Comparison of ENCODE assay signal across 19 mouse cellular contexts in the genomic region with DNA sequence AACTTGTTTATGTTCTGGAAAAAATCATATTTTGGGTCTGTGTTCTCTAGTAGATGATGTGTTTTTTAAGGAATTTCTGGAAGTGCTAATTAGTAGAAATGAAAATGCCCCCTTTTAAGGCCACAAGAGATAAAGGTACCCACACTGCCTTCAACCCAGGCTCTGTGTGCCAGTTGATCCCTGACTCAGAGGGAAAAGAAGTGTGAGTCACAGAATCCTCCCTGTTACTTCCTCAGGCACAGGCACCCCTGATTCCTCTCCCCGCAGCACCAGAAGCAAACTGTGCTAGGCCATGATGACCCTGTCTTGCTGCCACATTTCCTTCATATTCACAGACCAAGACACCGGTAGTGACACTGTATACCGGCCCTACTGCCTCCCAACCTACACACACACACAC. TPM values are rescaled to one million over a fixed set of nuclear protein-coding genes. Genes with fewer than 3 reads are reported as not detected.
DNase-seq lines count a peak whose midpoint lies in the region; ATAC-seq lines count a peak whose summit lies in the region.
"Had no signal": no experiment of that assay in that cellular context is flagged by ENCODE, and none has a peak within 500 bp of the region (broad histone marks: within the 10 kb centered on the region; RNA-seq: fewer than 3 reads in every experiment).

No protein-coding gene starts in this region.

- peak; percentile 29 for DNase-seq in adrenal gland, adult 2 months
- DNase-seq in adrenal gland, postnatal 4 days (ENCODE audit: low spot score in 2 of 2), result no peak
- peak; percentile 12 for DNase-seq in thymus, postnatal 14 days
- no peak for DNase-seq in thymus, postnatal 36 days
- no peak for DNase-seq in left cerebral cortex, postnatal 10 days (ENCODE audit: extremely low spot score in 1 of 2, low spot score in 2 of 2)
- no peak for DNase-seq in lung, postnatal 14 days
- DNase-seq: B cell, adult 2 months; cerebellum, adult 11-12 months; cerebellum, postnatal 10 days; kidney, postnatal 36 days; left cerebral cortex, postnatal 4 days; midbrain, embryonic 14.5 days; retina, postnatal 1 day; right cerebral cortex, postnatal 25 days; spleen, adult 18-20 months had no signal

- intact Hi-C loops in left cerebral cortex, postnatal 10 days (cut with DNase I), result no loop called here

- peak; percentile 48 for ATAC-seq in granulocyte monocyte progenitor cell, adult 5-6 weeks (replicated peaks; ENCODE audit: poor library complexity, severe bottlenecking)
- peak; percentile 33; the same call in 1 of the 2 replicates for ATAC-seq in megakaryocyte progenitor cell, adult 5-6 weeks (replicated peaks; ENCODE audit: poor library complexity)
- ATAC-seq: hindbrain, embryonic 16.5 days had no signal

RNA-seq across cellular contexts. Expression of gene Tnfrsf11a, which starts 9.6 kb away (rescaled TPM):
- total RNA-seq in adrenal gland, adult 2 months (2021), result 1 to 10 TPM; 2.4 to 4.7 TPM
- 2.7 and 3.6 TPM in 2 replicates for polyA plus RNA-seq in adrenal gland, adult 2 months (2012; rRNA removed)
- 1 to 10 TPM; 3.1 to 3.9 TPM for total RNA-seq in adrenal gland, postnatal 4 days (2021)
- total RNA-seq in granulocyte monocyte progenitor cell, adult 5-6 weeks (2014; fragmentation: Nextera tagmentation), result 0.54 and 0.98 TPM in 2 replicates
- 0.13 and 1.5 TPM in 2 replicates for total RNA-seq in granulocyte monocyte progenitor cell, adult 5-6 weeks (2017)
- 0.22 and 0.64 TPM in 2 replicates for total RNA-seq in megakaryocyte progenitor cell, adult 5-6 weeks (2015)
- 0.98 TPM in 1 of 2 replicates, not detected in the other for total RNA-seq in megakaryocyte progenitor cell, adult 5-6 weeks (2017)
- 1 to 10 TPM; 7.9 to 8.7 TPM for total RNA-seq in left cerebral cortex, postnatal 10 days (2021)
- polyA plus RNA-seq: G1E had no signal

Comparison
In these comparisons a context has a peak if more than half of its experiments do, and no peak if none do; other contexts are left out.
1. DNase-seq: peak in adrenal gland, adult 2 months (single experiment) and thymus, postnatal 14 days (single experiment); none in adrenal gland, postnatal 4 days (0 of 2), thymus, postnatal 36 days (0 of 2), left cerebral cortex, postnatal 10 days (0 of 2) and lung, postnatal 14 days (single experiment).